18 mouse cellular contexts compared by ENCODE assay signal in genomic region chr12:11631790-11632189, GRCm38 (mm10).
"Had no signal": no experiment of that assay in that cellular context is flagged by ENCODE, and none has a peak within 500 bp of the region (broad histone marks: within the 10 kb centered on the region; RNA-seq: fewer than 3 reads in every experiment).

No protein-coding gene starts in this region.

- H3K4me2 ChIP-seq: kidney, embryonic 15.5 days; limb, embryonic 12.5 days; limb, embryonic 15.5 days; liver, embryonic 11.5 days; lung, embryonic 14.5 days; neural tube, embryonic 13.5 days had no signal

- H3K9me3 ChIP-seq: kidney, embryonic 15.5 days; limb, embryonic 12.5 days; limb, embryonic 15.5 days; neural tube, embryonic 13.5 days had no signal

- ATAC-seq: liver, postnatal 0 days; lung, postnatal 0 days had no signal

- H3K36me3 ChIP-seq: kidney, embryonic 15.5 days; limb, embryonic 12.5 days; limb, embryonic 15.5 days; neural tube, embryonic 13.5 days had no signal

- H3K27ac ChIP-seq: kidney, embryonic 15.5 days; limb, embryonic 12.5 days; limb, embryonic 15.5 days; liver, embryonic 14.5 days; macrophage; neural tube, embryonic 13.5 days had no signal

- H3K9ac ChIP-seq: kidney, embryonic 15.5 days; limb, embryonic 12.5 days; limb, embryonic 15.5 days; liver, embryonic 14.5 days; liver, postnatal 0 days; lung, embryonic 14.5 days; neural tube, embryonic 13.5 days had no signal

- H3K27me3 ChIP-seq: kidney, embryonic 15.5 days; limb, embryonic 12.5 days; limb, embryonic 15.5 days; neural tube, embryonic 13.5 days had no signal

- H3K4me1 ChIP-seq: kidney, embryonic 15.5 days; limb, embryonic 12.5 days; limb, embryonic 15.5 days; neural tube, embryonic 13.5 days had no signal

- H3K4me3 ChIP-seq: kidney, embryonic 15.5 days; limb, embryonic 12.5 days; limb, embryonic 15.5 days; neural tube, embryonic 13.5 days had no signal

- DNase-seq: kidney, adult 11 months; kidney, adult 8-10 months; kidney, postnatal 10 days; kidney, postnatal 36 days; layer of hippocampus, postnatal 36 days; left cerebral cortex, postnatal 4 days; liver, postnatal 0 days; lung, embryonic 14.5 days; thymus, adult 18-20 months; thymus, postnatal 36 days had no signal
